Mouse (Mus musculus): ENCODE measurements around the gene Ankrd65. TPM values are rescaled to one million over a fixed set of nuclear protein-coding genes. Genes with fewer than 3 reads are reported as not detected.

Gene Ankrd65
- polyA plus RNA-seq, 1 experiment from 2014 or later, result not detected

DNA sequence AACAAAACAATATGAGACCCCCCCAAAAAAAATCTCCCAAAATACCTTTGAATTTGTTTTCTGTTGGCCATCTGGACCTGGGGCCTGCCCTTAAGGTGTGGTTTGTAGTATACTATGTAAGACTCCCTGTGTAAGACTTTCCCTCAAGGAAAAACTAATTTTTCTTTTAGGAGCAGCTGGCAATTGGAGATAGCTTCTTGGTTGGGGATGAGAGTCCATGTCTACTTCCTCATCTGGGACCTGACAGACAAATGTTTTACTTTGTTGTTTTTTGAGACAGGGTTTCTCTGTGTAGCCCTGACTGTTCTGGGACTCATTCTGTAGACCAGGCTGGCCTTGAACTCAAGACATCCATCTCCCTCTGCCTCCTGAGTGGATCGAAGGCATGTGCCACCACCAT lies 11.8 kb downstream of the Ankrd65 start:
- Histone ChIP-seq H3K27ac (no peak overlapping the region), H3K27me3 (peaks cover 5% of the 10 kb centered on the region; the same call in 1 of the 2 replicates), H3K36me3 (replicated peaks) (peaks cover 19% of the 10 kb centered on the region; the same call in 1 of the 2 replicates), H3K4me3 (replicated peaks) (no peak overlapping the region), H3K9ac (no peak overlapping the region), H3K9me3 (no peaks in the 10 kb centered on the region), H3K4me2 (no peak overlapping the region), H3K4me1 (peaks cover 19% of the 10 kb centered on the region)
- WGBS, result 100% methylated on average over 1 of the region's 1 CpGs
- no peak for ATAC-seq (ENCODE audit: low FRiP score)

DNA sequence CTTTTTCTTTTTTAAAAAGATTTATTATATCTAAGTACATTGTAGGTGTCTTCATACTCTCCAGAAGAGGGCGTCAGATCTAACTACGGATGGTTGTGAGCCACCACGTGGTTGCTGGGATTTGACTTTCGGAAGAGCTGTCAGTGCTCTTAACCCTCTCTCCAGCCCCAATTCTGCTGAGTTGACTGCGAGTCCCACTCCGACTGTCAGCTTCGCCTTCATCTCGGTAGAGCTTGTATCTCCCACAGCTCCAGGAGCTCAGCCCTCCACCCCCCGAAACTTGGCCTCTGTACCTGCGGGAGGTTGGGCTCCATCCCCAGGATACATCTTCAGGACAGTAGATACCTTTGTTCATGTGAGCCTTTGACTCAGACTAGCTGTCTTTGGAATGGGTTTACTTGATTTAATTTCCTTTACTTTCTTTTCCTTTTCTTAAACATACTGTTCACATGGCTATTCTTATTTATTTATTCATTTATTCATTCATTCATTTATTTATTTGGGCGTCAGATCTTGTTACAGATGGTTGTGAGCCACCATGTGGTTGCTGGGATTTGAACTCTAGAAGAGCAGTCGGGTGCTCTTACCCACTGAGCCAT lies 12.6 kb downstream of the Ankrd65 start, which contains the start of gene Mrpl20:
Gene Mrpl20, plus strand, starts transcription at position 138 of the 599 bp plus-strand sequence.
- WGBS, result 8% methylated on average over 12 of the region's 12 CpGs

DNA sequence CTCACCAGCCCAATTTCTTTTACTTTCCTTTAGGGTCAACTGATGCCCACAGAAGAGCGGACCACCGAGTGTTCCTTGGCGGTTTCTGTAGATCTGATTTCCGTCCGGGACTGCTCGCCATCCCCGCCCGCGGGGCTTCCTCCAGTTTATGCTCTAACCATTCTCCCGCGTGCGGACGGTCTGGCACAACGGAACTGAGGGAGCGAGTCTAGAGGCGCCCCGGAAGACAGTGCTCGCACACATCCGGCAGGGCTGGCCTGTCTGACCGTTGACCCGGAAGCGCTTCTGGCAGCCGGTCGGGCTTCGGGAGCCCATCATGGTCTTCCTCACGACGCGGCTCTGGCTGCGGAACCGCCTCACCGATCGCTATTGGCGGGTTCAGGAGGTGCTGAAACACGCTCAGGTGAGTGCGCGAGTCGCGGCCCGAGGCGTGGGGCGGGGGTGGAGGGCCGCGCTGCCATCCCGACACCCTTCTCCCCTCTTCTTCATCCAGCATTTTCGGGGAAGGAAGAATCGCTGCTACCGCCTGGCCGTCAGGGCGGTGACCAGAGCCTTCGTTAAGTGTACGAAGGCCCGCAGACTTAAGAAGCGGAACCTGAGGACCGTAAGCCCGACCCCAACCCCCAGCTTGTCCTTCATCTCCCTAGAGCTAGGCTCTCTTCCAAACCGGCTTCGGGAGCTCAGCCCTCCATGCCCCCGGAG lies 13.3 kb downstream of the Ankrd65 start:
- peak overlapping the region; percentile 79 for H3K4me2 ChIP-seq
- WGBS, result under 1% methylated on average over 58 of the region's 58 CpGs
- peaks cover 19% of the 10 kb centered on the region for H3K4me1 ChIP-seq
- peak overlapping the region; percentile 94 for H3K4me3 ChIP-seq (replicated peaks)
- peak overlapping the region; percentile 81 for H3K27ac ChIP-seq
- H3K27me3 ChIP-seq, result peaks cover 5% of the 10 kb centered on the region; the same call in 1 of the 2 replicates
- no peaks in the 10 kb centered on the region for H3K9me3 ChIP-seq
- ATAC-seq (ENCODE audit: low FRiP score), result peak; percentile 99
- H3K9ac ChIP-seq, result peak overlapping the region; percentile 85
- peaks cover 33% of the 10 kb centered on the region for H3K36me3 ChIP-seq (replicated peaks)

More for the DNA sequence above, 12.6 kb downstream of the Ankrd65 start, which contains the start of gene Mrpl20:
- Histone ChIP-seq H3K9me3 (no peaks in the 10 kb centered on the region), H3K36me3 (replicated peaks) (peaks cover 26% of the 10 kb centered on the region), H3K9ac (peak within 1 kb of the TSS; percentile 85), H3K4me3 (replicated peaks) (peak within 1 kb of the TSS; percentile 94), H3K4me2 (peak within 1 kb of the TSS; percentile 79), H3K27ac (peak within 1 kb of the TSS; percentile 81), H3K27me3 (peaks cover 5% of the 10 kb centered on the region; the same call in 1 of the 2 replicates), H3K4me1 (peaks cover 19% of the 10 kb centered on the region)
- no peak for ATAC-seq (ENCODE audit: low FRiP score)

DNA sequence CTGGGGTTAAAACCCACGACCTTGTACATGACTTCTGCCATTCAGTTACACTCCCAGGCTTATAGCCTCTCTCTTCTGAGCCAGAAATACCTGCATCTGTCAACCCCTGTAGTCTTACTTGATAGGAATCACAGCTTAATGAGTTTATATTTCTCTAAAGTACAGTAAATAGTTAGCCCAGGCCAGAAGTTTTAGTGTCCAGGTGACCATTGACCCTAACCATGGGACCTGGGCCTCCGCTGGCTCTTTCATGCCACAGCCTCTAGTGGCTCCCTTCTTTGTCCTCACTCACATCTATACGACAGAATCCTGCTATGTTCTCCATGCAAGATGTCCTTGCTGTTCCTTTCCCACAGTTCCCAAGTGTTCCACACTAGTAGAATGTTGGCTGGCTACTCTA lies 17.6 kb downstream of the Ankrd65 start:
- no peak overlapping the region for H3K4me2 ChIP-seq
- no peak for ATAC-seq (ENCODE audit: low FRiP score)
- no peak overlapping the region for H3K9ac ChIP-seq
- no peak overlapping the region for H3K27ac ChIP-seq
- peaks cover 58% of the 10 kb centered on the region for H3K36me3 ChIP-seq (replicated peaks)
- H3K27me3 ChIP-seq, result no peaks in the 10 kb centered on the region
- H3K4me3 ChIP-seq (replicated peaks), result no peak overlapping the region
- H3K4me1 ChIP-seq, result peaks cover 25% of the 10 kb centered on the region
- no peaks in the 10 kb centered on the region for H3K9me3 ChIP-seq
- WGBS, result 90% methylated on average over 3 of the region's 3 CpGs

DNA sequence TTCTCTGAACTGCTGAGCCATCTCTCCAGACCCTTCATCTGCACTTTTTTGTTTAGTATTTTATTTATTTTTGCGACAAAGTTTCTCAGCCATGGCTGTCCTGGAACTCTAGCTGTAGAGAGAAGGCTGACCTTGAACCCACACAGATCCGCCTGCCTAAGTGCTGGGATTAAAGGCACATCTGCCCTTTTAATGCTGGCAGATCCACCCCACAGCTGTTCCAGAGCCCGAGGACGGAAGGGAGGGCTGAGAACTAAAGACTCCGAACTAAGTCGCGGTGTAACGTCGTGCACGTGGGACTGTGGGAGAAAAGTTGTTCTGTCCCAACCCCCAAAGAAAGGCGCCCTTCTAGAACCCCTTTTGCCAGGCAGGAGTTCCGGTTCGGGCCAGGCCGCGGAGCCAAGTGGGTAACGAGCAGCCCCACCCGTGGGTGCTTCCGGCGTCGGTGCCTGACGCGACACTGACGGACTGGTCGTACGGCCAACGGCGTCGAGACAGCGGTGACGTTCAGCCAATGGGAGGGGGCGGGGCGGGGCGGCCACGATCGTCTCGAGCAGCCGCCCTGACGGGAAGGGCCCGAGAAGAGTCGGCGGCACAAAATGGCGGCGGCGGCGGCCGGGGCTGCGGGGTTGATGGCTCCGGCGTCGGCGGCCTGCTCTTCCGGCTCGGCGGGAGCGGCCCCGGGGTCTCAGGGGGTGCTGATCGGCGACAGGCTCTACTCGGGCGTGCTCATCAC lies 21.9 kb downstream of the Ankrd65 start, which contains the start of gene Ccnl2:
Gene Ccnl2, plus strand, starts transcription at position 561 of the 736 bp plus-strand sequence.
- H3K9ac ChIP-seq, result peak within 1 kb of the TSS; percentile 99
- ATAC-seq (ENCODE audit: low FRiP score), result peak; percentile 99
- H3K4me1 ChIP-seq, result peaks cover 21% of the 10 kb centered on the region
- no peaks in the 10 kb centered on the region for H3K9me3 ChIP-seq
- peak within 1 kb of the TSS; percentile 100 for H3K4me3 ChIP-seq (replicated peaks)
- peak within 1 kb of the TSS; percentile 89 for H3K27ac ChIP-seq
- no peaks in the 10 kb centered on the region for H3K27me3 ChIP-seq
- WGBS, result under 1% methylated on average over 60 of the region's 60 CpGs
- H3K36me3 ChIP-seq (replicated peaks), result peaks cover 72% of the 10 kb centered on the region
- H3K4me2 ChIP-seq, result peak within 1 kb of the TSS; percentile 82

DNA sequence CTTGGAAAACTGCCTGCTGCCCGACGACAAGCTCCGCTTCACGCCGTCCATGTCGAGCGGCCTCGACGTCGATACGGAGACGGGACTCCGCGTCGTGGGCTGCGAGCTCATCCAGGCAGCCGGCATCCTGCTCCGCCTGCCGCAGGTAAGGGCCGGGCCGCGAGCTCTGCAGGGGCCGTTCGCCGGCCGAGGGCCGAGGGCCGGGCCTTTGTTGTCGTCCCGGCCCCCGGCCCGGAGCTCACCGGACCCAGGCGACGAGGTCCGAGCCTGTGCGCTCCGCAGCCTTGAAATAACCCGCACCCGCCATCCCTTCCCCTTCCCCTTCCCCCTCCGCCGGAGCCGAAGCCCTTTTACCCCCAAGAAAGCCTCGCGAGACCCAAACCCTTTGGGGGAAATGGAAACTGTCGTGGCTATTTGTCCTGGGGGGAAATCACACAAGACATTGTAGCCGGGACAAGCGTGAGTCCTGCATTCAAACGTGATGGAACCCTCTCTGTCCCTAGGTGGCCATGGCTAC lies 22.5 kb downstream of the Ankrd65 start:
- Histone ChIP-seq H3K27me3 (no peaks in the 10 kb centered on the region), H3K4me2 (peak overlapping the region; percentile 82), H3K9ac (peak overlapping the region; percentile 99), H3K4me3 (replicated peaks) (peak overlapping the region; percentile 100), H3K4me1 (peaks cover 21% of the 10 kb centered on the region), H3K36me3 (replicated peaks) (peaks cover 72% of the 10 kb centered on the region), H3K27ac (peak overlapping the region; percentile 89), H3K9me3 (no peaks in the 10 kb centered on the region)
- peak; percentile 54 for ATAC-seq (ENCODE audit: low FRiP score)
- under 1% methylated on average over 35 of the region's 49 CpGs for WGBS

DNA sequence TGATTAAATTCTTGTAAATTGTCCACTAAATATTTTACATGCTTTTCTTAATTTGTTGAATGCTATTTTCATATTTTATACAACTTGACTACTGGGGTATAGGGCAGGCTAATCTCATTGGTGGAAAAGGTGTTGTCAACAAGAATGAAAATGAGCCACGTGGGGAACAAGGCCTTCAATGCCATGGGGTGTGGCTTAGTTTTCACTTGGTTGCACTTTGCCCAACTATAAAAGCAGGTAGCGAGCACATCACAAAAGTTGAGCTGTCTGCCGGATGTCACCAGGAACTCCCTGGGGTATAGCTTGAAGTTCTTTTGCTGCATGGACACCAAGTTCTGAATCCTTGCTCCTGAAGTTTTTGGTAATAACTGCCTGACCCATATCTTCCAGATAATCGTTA lies 27.3 kb downstream of the Ankrd65 start:
- H3K4me1 ChIP-seq, result peaks cover 13% of the 10 kb centered on the region
- no peak overlapping the region for H3K9ac ChIP-seq
- no peak overlapping the region for H3K27ac ChIP-seq
- H3K9me3 ChIP-seq, result no peaks in the 10 kb centered on the region
- no peaks in the 10 kb centered on the region for H3K27me3 ChIP-seq
- no peak overlapping the region for H3K4me2 ChIP-seq
- H3K36me3 ChIP-seq (replicated peaks), result peaks cover 85% of the 10 kb centered on the region
- 78% methylated on average over 4 of the region's 4 CpGs for WGBS
- no peak overlapping the region for H3K4me3 ChIP-seq (replicated peaks)
- no peak for ATAC-seq (ENCODE audit: low FRiP score)

DNA sequence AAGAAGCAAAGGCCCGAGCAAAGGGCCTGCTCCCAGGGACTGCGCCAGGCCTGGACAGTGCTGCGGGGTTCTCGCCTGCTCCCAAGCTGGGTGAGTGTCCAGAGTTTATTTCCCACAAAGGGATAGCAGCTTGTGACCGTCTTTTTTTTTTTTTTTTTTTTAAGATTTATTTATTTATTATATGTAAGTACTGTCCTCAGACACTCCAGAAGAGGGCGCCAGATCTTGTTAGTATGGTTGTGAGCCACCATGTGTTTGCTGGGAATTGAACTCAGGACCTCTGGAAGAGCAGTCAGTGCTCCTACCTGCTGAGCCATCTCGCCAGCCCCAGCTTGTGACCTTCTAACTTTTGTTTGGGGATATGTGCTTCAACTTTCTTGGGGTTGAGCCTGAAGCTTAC lies 30.8 kb downstream of the Ankrd65 start:
- Histone ChIP-seq H3K4me3 (replicated peaks) (no peak overlapping the region), H3K36me3 (replicated peaks) (peaks cover 94% of the 10 kb centered on the region), H3K4me2 (no peak overlapping the region), H3K27me3 (no peaks in the 10 kb centered on the region), H3K9ac (no peak overlapping the region), H3K4me1 (no peaks in the 10 kb centered on the region), H3K9me3 (no peaks in the 10 kb centered on the region), H3K27ac (no peak overlapping the region)
- no peak for ATAC-seq (ENCODE audit: low FRiP score)
- WGBS, result 78% methylated on average over 7 of the region's 7 CpGs

DNA sequence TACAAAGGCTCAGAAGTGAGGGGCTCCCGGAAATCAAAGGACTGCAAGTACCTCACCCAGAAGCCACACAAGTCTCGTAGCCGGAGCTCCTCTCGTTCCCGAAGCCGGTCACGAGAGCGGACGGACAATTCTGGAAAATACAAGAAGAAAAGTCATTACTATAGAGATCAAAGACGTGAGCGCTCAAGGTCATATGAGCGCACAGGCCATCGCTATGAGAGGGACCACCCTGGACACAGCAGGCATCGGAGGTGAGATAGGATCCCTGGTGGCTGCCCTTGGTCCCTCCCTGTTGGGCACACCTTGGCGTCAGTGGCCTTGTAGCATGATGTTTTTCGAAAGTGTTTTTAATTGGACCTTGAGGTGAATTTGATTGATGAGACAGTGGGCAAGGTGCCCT lies 33.2 kb downstream of the Ankrd65 start:
- H3K4me2 ChIP-seq, result no peak overlapping the region
- H3K27me3 ChIP-seq, result no peaks in the 10 kb centered on the region
- no peaks in the 10 kb centered on the region for H3K4me1 ChIP-seq
- H3K9ac ChIP-seq, result no peak overlapping the region
- WGBS, result 94% methylated on average over 16 of the region's 16 CpGs
- H3K27ac ChIP-seq, result no peak overlapping the region
- no peak for ATAC-seq (ENCODE audit: low FRiP score)
- H3K9me3 ChIP-seq, result no peaks in the 10 kb centered on the region
- H3K4me3 ChIP-seq (replicated peaks), result no peak overlapping the region
- peaks cover 90% of the 10 kb centered on the region for H3K36me3 ChIP-seq (replicated peaks)

DNA sequence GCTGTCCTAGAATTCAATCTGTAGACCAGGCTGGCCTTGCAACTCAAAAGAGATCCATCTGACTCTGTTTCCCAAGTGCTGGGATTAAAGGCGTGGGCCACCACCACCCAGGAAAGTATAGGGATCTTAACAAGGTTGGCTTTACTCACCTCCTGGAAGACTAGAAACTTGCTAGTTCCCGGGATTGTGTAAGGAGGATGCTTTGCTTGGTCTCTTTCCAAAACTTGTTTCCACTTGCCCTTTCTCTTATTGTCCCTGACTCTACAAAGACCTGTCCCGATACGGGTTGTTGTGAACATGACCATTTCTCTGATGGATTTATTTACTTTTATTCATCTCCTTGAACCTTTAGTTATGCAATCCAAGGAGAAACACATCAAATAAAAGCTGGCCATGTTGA lies 39.6 kb downstream of the Ankrd65 start:
- no peaks in the 10 kb centered on the region for H3K9me3 ChIP-seq
- no peak overlapping the region for H3K4me2 ChIP-seq
- no peak overlapping the region for H3K27ac ChIP-seq
- no peak overlapping the region for H3K9ac ChIP-seq
- 94% methylated on average over 4 of the region's 4 CpGs for WGBS
- H3K27me3 ChIP-seq, result no peaks in the 10 kb centered on the region
- no peak for ATAC-seq (ENCODE audit: low FRiP score)
- H3K4me3 ChIP-seq (replicated peaks), result no peak overlapping the region
- H3K4me1 ChIP-seq, result peaks cover 24% of the 10 kb centered on the region
- peaks cover 34% of the 10 kb centered on the region for H3K36me3 ChIP-seq (replicated peaks)

DNA sequence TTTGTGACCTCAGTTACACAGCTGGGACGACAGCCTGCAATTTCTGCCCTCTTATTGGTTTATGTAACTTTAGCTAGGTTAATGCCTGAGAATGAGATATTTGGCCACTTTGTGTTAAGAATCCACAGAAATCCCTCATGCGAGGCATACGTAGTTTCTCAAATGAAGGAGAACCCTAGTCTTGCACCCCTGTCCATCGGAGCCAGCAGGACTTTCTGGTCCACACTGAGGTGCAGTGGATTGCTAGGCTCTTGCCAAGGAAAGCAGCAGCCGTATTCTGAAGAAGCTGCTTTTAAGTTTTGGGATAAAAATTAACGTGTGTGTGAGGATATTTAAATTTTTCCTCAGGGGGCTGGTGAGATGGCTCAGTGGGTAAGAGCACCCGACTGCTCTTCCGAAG lies 40.4 kb downstream of the Ankrd65 start:
- Histone ChIP-seq H3K27me3 (no peaks in the 10 kb centered on the region), H3K36me3 (replicated peaks) (peaks cover 27% of the 10 kb centered on the region), H3K9ac (no peak overlapping the region), H3K4me1 (peaks cover 24% of the 10 kb centered on the region), H3K4me3 (replicated peaks) (peak overlapping the region; percentile 79; the same call in 1 of the 2 replicates), H3K27ac (peak overlapping the region; percentile 46; the same call in 1 of the 2 replicates), H3K4me2 (peak overlapping the region; percentile 99), H3K9me3 (no peaks in the 10 kb centered on the region)
- ATAC-seq (ENCODE audit: low FRiP score), result no peak
- 61% methylated on average over 8 of the region's 8 CpGs for WGBS

DNA sequence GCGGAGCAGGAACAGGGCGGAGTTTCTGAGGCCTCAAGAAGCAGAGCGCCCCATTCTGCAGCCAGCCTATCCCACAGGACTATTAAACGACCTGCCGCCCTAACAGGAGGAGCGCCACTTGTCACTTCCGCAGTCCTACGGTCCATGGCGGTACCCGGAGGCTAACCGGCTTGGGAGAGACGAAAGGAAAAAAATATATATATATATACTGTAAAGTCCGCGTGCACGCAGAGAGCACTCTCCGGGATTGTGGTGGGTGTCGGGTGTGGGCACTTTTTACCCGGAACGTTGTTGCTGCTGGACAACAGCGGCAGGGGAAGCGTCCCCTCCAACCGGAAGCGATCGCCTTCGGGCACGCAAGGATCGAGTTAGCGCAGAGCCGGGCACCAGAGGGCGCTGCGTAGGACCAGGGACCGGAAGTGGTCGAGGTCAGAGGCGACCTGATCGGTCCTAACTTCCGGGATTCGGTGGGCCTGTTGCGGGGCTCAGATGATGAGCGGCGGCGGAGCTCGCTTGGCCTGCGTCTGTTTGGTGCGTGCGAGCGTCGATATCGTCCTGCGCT lies 41.0 kb downstream of the Ankrd65 start, which contains the start of gene Aurkaip1:
Gene Aurkaip1, plus strand, starts transcription at position 68 of the 562 bp plus-strand sequence.
- ATAC-seq (ENCODE audit: low FRiP score), result peak; percentile 94
- Histone ChIP-seq H3K36me3 (replicated peaks) (peaks cover 24% of the 10 kb centered on the region), H3K4me1 (peaks cover 24% of the 10 kb centered on the region), H3K9ac (peak within 1 kb of the TSS; percentile 79), H3K9me3 (no peaks in the 10 kb centered on the region), H3K4me2 (peak within 1 kb of the TSS; percentile 99), H3K27ac (peak within 1 kb of the TSS; percentile 90), H3K4me3 (replicated peaks) (peak within 1 kb of the TSS; percentile 79), H3K27me3 (no peaks in the 10 kb centered on the region)
- under 1% methylated on average over 49 of the region's 49 CpGs for WGBS
